Mouse (Mus musculus): ENCODE data around the gene Mbd3.

GRCm38 (mm10) chr10:80445898-80446601 lies 46.7 kb upstream of the Mbd3 start:
- TF ChIP-seq MXI1 (IDR thresholded peaks at IDR 0.05; ENCODE audit: low read depth, low read length) (no peak), CTCF (conservative IDR thresholded peaks at IDR 0.05 in 1 of 2, IDR thresholded peaks at IDR 0.05 in 1 of 2; ENCODE audit: low read depth in 2 of 2, low read length in 2 of 2) (peak; percentile 87 to 96), E2F4 (IDR thresholded peaks at IDR 0.05; ENCODE audit: insufficient replicate concordance, low read depth, low read length) (no peak), POLR2AphosphoS2 (IDR thresholded peaks at IDR 0.05; ENCODE audit: low read depth, low read length) (no peak), CHD1 (IDR thresholded peaks at IDR 0.05; ENCODE audit: low read depth, low read length) (no peak), POLR2A (IDR thresholded peaks at IDR 0.05; ENCODE audit: low read depth, low read length) (no peak), TCF12 (IDR thresholded peaks at IDR 0.05; ENCODE audit: low read depth, low read length) (peak; percentile 33; the same call in 1 of the 2 replicates), KAT2A (IDR thresholded peaks at IDR 0.05; ENCODE audit: insufficient replicate concordance, low read length) (no peak), UBTF (IDR thresholded peaks at IDR 0.05; ENCODE audit: low read depth, low read length) (no peak), MAFK (IDR thresholded peaks at IDR 0.05; ENCODE audit: insufficient replicate concordance, low read length) (0 out of 2 replicates have a peak, but pooled peaks have one; percentile 7), EP300 (IDR thresholded peaks at IDR 0.05; ENCODE audit: low read length) (no peak), MYC (IDR thresholded peaks at IDR 0.05; ENCODE audit: low read depth, low read length) (peak; percentile 57), HCFC1 (IDR thresholded peaks at IDR 0.05; ENCODE audit: low read depth, low read length) (peak; percentile 10; the same call in 1 of the 2 replicates), ELF1 (IDR thresholded peaks at IDR 0.05; ENCODE audit: low read depth, low read length) (peak; percentile 18; the same call in 1 of the 2 replicates)
